Mouse (Mus musculus): ENCODE data around the gene Acy3.
"Not testable (repeated sequence)": the region's sequence is repeated elsewhere in the genome, so short reads cannot be mapped to it uniquely, and the experiment has no call there.

Acy3 gene

GRCm38 (mm10) chr19:3986334-3986733 lies at the start of gene Acy3:
Gene Acy3 (plus strand): TSS chr19:3986570.
- DNase-seq: peak; percentile 84

DNA sequence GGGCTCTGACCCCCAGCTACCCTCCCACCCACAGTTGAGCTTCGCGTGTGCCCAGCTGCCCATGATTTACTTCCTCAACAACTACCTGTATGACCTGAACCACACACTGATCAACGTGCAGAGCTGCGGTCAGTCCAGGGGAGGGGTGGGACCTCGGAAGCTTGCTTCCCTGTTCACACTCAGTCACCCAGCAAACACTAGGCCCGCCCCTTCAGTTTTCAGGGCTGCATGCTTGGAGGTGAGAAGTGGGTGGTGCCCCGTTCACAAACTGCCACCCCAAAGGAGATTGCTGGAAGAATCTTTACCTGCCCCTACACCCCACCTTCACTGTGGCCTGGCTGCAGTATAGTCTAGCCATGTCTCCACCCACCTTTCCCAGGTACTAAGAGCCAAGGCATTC lies 44.1 kb upstream of the Acy3 start:
- no peak for DNase-seq

DNA sequence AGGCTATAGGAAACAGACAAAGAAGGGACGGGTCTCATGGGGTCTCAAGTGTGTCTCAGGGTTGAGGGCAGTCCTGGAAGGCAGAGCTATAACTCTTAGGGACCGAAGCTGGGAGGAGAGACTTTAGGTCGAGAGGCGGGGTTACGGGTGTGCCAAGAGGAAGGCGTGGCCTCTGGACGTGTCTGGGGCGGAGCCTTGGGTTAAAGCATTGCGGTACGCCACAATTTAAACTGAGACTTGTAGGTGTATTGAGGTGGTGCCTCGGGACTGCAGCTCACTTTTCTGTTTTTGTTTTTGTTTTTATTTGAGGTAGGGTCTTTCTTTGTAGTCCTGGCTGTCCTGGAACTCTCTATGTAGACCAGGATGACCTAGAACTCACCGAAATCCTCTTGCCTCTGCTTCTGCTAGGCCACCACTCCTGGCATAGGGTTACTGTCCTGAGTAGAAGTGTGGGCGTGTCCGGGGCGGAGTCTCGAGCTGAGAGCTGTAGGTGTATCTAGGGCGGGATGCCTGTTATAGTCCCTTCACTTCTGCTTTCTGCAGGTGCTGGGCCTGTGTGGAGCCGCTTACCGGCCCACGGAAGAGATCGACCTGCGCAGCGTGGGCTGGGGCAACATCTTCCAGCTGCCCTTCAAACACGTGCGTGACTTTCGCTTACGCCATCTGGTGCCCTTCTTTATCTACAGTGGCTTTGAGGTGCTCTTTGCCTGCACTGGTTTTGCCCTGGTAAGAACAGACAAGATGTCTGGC lies 43.2 kb upstream of the Acy3 start:
- peak; percentile 86 for DNase-seq

DNA sequence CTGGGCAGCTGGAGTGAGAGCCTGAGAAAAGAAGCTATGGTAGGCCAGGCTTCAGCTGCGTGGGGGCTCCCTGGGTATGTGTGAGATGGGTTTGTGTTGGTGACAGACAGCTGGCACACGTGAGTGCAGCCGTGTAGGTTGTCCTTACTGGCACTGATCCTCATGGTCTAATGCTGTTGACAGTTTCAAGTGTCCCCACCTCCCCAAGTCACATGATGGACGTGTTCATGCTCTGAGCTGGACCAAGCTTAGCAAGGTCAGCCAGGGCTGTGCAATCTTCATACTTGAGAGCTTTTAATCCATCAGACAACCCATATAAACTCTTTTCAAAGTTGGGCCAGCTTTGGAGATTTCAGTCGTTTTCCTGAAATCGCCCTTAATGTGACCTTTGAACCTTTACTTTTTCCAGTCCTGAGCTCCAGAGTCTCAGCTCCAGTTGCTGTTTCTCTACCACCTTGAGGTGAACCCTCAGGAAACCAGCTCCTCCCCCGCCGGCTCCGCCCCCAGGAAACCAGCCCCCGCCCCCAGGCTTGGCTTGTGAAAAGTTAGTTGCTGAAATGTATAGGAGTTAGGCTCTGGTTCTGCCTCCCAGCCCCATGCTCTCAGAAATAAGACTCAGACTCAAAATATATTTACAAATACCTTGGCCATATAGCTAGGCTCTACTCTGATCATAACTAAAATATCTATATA lies 40.4 kb upstream of the Acy3 start:
- peak; percentile 53 for DNase-seq

DNA sequence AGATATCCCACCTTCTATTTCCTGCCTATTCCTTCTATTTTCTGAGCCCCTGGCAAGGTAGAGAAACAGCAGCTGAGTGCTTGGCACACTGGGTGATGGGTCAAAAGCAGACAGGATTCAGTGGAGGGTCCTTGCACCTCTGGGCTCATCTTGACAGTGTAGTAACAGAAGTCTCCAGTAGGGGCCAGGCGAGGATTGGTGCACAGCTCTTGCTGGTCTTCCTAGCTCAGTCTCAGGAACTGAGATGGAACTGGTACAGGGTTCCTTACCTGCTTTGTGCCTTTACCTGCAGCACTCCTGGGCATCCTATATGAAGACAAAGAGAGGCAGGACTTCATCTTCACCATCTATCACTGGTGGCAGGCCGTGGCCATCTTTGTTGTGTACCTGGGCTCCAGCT lies 39.7 kb upstream of the Acy3 start:
- DNase-seq: peak; percentile 67

GRCm38 (mm10) chr19:3947813-3948212 lies 38.6 kb upstream of the Acy3 start:
- DNase-seq: no peak

DNA sequence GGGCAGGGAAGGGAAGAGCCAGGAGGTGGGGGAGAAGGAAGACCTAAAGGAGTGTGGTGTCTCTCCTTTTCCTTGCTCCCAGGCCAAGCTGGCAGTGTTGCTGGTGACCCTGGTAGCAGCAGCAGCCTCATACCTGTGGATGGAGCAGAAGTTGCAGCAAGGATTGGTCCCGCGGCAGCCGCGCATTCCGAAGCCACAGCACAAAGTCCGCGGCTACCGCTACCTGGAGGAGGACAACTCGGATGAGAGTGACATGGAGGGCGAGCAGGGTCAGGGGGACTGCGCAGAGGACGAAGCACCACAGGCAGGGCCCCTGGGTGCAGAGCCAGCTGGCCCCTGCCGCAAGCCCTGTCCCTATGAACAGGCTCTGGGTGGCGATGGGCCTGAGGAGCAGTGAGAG lies 37.8 kb upstream of the Acy3 start:
- no peak for DNase-seq

DNA sequence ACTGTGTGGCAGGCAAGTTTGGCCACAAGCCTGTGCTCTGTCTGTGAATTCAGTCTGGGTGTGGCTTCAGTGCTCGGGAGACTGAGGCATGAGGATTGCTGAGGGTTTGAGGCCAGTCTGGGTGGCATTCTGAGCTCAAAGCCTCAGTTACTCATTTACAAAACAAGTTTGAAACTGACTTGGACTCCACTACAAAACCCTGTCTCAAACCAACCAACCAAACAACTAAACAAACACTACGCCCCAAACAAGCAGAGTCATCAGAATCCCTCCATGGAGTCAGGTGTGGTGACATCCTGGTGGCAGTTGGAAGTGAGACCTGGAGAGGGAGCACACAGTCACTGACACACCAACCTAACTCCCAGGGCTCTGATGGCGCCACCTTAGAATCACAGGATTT lies 36.0 kb upstream of the Acy3 start:
- DNase-seq: no peak

DNA sequence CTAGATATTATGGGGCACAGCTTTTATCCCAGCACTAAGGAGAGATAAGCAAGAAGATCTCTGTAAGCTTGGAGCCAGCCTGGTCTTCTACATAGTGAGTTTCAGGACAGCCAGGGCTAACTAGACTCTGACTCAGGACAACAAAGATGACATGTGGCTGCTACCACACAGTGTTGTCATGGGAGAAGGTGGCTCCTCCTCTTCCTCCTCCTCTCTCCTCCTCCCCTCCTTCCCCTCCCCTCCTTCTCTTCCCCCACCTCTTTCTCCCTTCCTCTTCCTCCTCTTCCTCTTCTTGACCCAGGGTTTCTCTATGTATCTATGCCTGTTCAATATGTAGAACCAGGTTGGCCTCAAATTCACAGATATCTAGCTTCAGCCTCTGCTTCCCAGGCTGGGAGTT lies 34.9 kb upstream of the Acy3 start:
- DNase-seq: no peak

DNA sequence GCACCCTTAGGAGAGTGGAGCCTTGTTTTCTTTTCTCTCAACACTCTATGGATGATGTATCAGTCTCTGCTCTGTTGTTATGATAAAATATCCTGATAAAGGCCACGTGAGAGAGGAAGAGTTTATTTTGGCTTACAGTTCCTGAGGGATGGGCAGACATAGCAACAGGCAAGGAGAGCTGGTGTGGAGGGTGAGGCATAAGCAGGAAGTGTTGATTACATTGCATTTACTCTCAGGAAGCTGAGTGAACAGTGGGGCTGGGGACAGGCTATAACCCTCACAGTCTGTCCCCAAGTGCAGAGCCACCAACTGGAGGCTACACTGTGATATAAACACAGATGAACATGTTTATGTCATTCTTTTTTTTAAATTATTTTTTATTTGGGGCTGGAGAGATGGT lies 34.3 kb upstream of the Acy3 start:
- DNase-seq: no peak

GRCm38 (mm10) chr19:3955033-3955432 lies 31.3 kb upstream of the Acy3 start:
- DNase-seq: no peak

GRCm38 (mm10) chr19:3955804-3956203 lies 30.6 kb upstream of the Acy3 start:
- DNase-seq: no peak

DNA sequence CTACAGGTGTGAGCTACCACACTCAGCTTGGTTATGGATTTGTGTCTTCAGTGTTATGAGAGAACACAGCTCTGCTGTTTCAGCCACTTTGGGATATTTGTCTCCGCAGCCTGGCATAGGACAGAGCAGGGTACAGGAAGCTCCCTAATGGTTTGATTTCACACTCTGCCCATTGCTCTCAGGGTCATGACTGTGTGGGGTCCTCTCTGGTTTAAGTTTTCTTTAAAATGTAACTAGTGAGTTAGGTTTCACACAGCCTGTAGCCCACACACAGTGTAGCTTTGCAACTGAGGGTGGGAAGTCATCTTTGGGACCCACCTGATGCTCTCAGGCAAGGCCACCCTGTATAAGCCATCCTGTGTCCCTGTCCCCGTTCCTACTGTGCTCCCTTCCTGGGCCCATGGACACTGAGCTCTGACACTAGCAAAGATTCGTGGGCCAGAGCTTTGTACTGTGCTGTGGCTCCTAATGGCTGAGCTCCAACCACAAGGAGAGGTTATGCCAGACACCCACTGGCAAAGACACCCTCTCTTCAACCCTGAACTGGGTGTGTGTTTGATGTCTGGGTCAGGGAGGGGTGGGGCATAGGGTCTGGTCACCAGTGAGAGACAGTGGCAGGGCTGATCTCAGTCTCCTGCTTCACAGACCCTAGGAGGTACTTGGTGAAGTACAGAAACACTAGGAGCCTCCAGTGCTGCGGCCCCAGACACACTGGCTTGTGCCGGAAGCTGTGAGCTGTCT lies 28.9 kb upstream of the Acy3 start:
- not testable (repeated sequence) for DNase-seq

DNA sequence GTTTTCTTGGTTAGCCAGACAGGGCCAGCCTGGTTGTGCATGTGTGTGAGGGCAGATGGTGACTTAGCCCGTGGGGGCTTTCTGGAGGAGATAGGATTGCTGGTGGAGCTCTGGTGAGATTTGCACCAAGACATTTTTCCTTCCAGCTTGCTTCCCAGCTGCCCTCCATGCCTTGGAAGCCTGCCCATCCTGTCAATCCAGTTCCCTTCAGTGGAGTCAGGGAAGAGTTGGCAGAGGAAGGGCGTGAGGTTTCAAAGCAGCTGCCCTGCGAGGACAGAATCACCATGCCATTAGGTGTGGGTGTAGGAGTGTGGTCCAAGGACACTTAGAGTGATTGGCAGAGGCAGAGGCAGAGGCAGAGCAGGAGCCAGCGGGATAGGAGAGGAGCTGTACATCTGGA lies 27.9 kb upstream of the Acy3 start, which contains the start of gene Aldh3b3:
Aldh3b3 (plus strand) TSS at position 176 of the 400 bp plus-strand sequence.
- no peak for DNase-seq

DNA sequence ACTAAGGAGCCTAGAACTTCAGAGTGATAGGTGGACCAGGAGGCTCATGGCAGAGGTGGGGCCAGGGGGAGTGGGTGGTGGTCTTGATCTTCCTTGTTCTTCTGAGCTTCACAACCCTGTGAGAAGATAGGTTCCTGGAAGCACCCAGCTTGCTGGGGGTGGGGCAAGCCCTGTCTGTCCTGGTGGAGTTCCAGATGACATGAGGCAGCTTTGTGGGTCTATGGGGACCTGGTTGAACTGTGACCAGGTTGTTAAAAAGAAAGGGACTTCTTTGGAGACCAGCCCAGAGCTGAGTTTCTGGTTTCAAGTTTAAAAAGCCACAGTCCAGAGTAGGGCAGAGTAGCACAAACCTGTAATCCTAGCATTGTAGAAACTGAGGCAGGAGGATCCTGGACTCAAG lies 27.3 kb upstream of the Acy3 start:
- DNase-seq: no peak

DNA sequence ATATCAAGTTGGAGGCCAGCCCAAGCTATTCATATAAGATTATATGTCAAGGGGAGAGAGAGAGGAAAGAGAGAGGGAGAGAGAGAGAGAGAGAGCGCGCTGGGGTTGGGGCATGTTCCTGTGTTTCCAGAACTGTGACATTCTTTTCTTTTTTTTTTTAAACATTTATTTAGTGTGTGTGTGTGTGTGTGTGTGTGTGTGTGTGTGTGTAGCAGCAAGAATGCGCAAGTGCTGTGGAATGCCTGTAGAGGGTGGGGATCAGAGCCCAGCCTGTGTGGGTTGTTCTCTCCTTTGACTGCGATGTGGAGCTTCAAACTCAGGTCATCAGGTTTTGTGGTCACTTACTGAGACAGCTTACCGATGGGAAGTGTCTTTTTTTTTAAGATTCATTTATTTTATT lies 26.2 kb upstream of the Acy3 start:
- DNase-seq: no peak

- not testable (repeated sequence) for DNase-seq
Observed at GRCm38 (mm10) chr19:3961805-3962204, 24.6 kb upstream of the Acy3 start.

- peak; percentile 26 for DNase-seq
Observed at GRCm38 (mm10) chr19:3962469-3962868, 23.9 kb upstream of the Acy3 start.

- no peak for DNase-seq
Observed at GRCm38 (mm10) chr19:3964030-3964429, 22.3 kb upstream of the Acy3 start.

GRCm38 (mm10) chr19:3966330-3967075 lies 19.9 kb upstream of the Acy3 start:
- DNase-seq: no peak

DNA sequence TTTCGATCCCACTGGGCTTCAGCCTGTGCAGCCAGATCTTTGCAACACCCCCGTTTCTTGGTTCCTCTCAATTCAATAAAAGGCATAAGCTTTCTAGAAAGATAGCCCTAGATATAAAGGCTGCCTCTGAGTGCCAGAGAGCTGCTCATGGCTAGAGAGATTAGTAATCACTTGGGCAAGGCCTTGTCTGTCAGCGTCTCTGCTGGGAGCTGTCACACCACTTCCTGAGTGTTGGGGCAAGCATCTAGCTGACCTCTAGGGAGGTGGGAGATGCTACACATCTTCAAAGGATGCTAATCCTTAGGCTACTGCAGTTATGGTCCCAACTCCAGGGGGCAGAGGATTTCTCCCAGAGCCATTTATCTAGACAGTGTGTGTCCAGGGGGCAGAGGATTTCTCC lies 19.1 kb upstream of the Acy3 start:
- no peak for DNase-seq

DNA sequence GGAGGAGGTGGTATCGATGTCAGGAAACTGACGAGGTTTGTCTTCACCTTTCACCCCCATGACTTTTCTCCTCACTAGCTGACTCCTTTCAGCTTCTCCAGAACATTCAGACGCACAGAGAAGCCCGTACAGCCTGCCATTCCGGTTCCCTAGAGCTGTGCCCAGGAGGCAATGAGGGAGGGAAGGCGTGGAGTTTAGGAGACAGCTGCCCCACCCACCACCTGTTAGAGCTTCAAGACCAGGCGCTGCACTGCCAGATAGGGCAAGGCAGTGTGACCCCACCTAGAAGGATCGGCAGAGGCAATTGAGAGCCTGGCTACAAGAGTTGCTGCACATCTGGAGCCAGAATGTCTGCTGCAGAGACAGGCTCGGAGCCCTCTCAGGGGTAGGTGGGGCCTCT lies 14.1 kb upstream of the Acy3 start, which contains the start of gene Aldh3b2:
Aldh3b2 (plus strand) TSS at position 100 of the 400 bp plus-strand sequence.
- DNase-seq: peak; percentile 71

DNA sequence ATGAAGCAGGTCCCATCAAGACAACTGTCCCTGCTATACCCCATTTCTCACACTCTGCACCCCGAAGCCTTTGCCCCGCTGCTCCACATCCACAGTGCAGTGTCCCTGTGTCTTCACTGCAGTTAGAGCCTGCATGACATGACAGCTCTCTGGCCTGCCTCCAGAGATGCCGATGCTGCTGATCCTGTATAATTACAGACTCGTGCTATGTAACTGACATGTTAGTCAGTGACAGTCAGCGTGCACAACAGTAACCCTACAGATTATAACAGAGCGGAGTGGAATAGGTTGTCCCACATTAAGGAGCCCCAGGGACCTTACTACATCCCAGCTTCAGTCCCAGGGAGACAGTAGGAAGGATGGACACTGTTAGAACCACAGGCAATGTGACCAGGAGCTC lies 11.8 kb upstream of the Acy3 start:
- not testable (repeated sequence) for DNase-seq
